In genomic region chr5:103845418-103846153, GRCm38 (mm10) we compare ENCODE assay signal across 9 mouse cellular contexts.
A peak's percentile ranks its signal among the peaks of the same experiment; 100 is the strongest.
DNase-seq lines count a peak whose midpoint lies in the region; ATAC-seq lines count a peak whose summit lies in the region.
"Had no signal": no experiment of that assay in that cellular context is flagged by ENCODE, and none has a peak within 500 bp of the region (broad histone marks: within the 10 kb centered on the region; RNA-seq: fewer than 3 reads in every experiment).

No protein-coding gene starts in this region.

- no peak for DNase-seq in kidney, adult 8-10 months
- DNase-seq in cerebellum, adult 9-10 months = peak; percentile 43
- DNase-seq in heart, postnatal 36 days = no peak
- no peak for DNase-seq in testis, postnatal 10 days (ENCODE audit: low spot score)
- no peak for DNase-seq in adrenal gland, adult 2 months

- no peak overlapping the region for H3K4me2 ChIP-seq in kidney, embryonic 16.5 days (replicated peaks; ENCODE audit: low read depth, low read length)
- no peak overlapping the region for H3K4me2 ChIP-seq in forebrain, embryonic 13.5 days
- peak overlapping the region; percentile 11; the same call in 1 of the 2 replicates for H3K4me2 ChIP-seq in midbrain, embryonic 13.5 days (replicated peaks)
- H3K4me2 ChIP-seq: heart, embryonic 13.5 days had no signal

- no peaks in the 10 kb centered on the region for H3K27me3 ChIP-seq in kidney, embryonic 16.5 days (ENCODE audit: insufficient read depth, low read length)
- no peaks in the 10 kb centered on the region for H3K27me3 ChIP-seq in forebrain, embryonic 13.5 days
- H3K27me3 ChIP-seq in midbrain, embryonic 13.5 days = no peaks in the 10 kb centered on the region
- H3K27me3 ChIP-seq: heart, embryonic 13.5 days had no signal

- peaks cover 23% of the 10 kb centered on the region for H3K4me1 ChIP-seq in kidney, embryonic 16.5 days (ENCODE audit: insufficient read depth, low read length)
- peaks cover 16% of the 10 kb centered on the region for H3K4me1 ChIP-seq in forebrain, embryonic 13.5 days
- peaks cover 24% of the 10 kb centered on the region for H3K4me1 ChIP-seq in midbrain, embryonic 13.5 days (replicated peaks)
- H3K4me1 ChIP-seq: heart, embryonic 13.5 days had no signal

- WGBS in kidney, embryonic 16.5 days = 43% methylated on average over 19 of the region's 19 CpGs
- WGBS in forebrain, embryonic 13.5 days = 38% methylated on average over 19 of the region's 19 CpGs
- 36% methylated on average over 19 of the region's 19 CpGs for WGBS in midbrain, embryonic 13.5 days

- H3K27ac ChIP-seq in kidney, embryonic 16.5 days (ENCODE audit: low read length) = 0 out of 2 replicates have a peak overlapping the region, but pooled peaks have one; percentile 3
- H3K27ac ChIP-seq in forebrain, embryonic 13.5 days = peak overlapping the region; percentile 25; the same call in 1 of the 2 replicates
- H3K27ac ChIP-seq in midbrain, embryonic 13.5 days = peak overlapping the region; percentile 48; the same call in 1 of the 2 replicates
- H3K27ac ChIP-seq: heart, embryonic 13.5 days had no signal

- H3K36me3 ChIP-seq in kidney, embryonic 16.5 days (ENCODE audit: insufficient read depth, low read length) = peaks cover 38% of the 10 kb centered on the region
- peaks cover 30% of the 10 kb centered on the region for H3K36me3 ChIP-seq in forebrain, embryonic 13.5 days (ENCODE audit: poor library complexity, severe bottlenecking)
- peaks cover 22% of the 10 kb centered on the region; the same call in 1 of the 2 replicates for H3K36me3 ChIP-seq in midbrain, embryonic 13.5 days

- no peak overlapping the region for H3K9ac ChIP-seq in kidney, embryonic 16.5 days (replicated peaks; ENCODE audit: low read length)
- no peak overlapping the region for H3K9ac ChIP-seq in forebrain, embryonic 13.5 days
- H3K9ac ChIP-seq in midbrain, embryonic 13.5 days (replicated peaks) = no peak overlapping the region; the same call in 1 of the 2 replicates
- H3K9ac ChIP-seq: heart, embryonic 13.5 days had no signal

- H3K9me3 ChIP-seq in kidney, embryonic 16.5 days (ENCODE audit: low read length) = no peaks in the 10 kb centered on the region
- H3K9me3 ChIP-seq in forebrain, embryonic 13.5 days (replicated peaks) = no peaks in the 10 kb centered on the region
- no peaks in the 10 kb centered on the region for H3K9me3 ChIP-seq in midbrain, embryonic 13.5 days
- H3K9me3 ChIP-seq: heart, embryonic 13.5 days had no signal

- intact Hi-C loops in heart, postnatal 36 days (cut with DNase I) = no loop called here

- no peak for ATAC-seq in kidney, embryonic 16.5 days (ENCODE audit: low FRiP score, low TSS enrichment)
- ATAC-seq in forebrain, embryonic 13.5 days = peak; percentile 77
- ATAC-seq in midbrain, embryonic 13.5 days = peak; percentile 80

- no peak overlapping the region for H3K4me3 ChIP-seq in kidney, embryonic 16.5 days (ENCODE audit: low read length)
- no peak overlapping the region for H3K4me3 ChIP-seq in forebrain, embryonic 13.5 days
- no peak overlapping the region for H3K4me3 ChIP-seq in midbrain, embryonic 13.5 days (replicated peaks)
- H3K4me3 ChIP-seq: heart, embryonic 13.5 days had no signal
